Comparison of ENCODE assay signal across 9 mouse cellular contexts in the genomic region with DNA sequence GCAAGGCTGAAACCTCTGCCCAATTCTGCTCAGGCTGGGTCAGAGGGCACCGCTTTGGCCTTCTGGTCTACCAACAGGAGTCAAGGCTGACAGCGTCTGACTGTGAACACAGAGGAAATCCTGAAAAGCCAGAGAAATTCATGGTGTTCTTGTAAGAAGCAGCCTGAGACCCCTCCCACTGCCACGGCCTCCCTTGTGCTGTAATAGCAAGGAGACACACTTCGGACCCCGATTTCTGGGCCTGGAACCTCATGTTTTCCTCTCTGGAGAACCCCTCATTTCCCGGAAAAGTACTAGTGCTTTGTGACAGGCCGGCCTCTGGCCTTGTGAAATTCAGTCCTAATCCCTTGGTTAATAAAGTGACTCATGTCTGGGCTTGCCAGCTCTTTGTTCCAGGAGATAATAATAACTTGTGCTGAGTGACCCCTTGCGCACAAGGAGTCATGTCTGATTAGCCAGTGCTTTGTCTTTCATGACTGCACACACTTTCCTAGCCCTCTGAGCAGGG. TPM values are rescaled to one million over a fixed set of nuclear protein-coding genes. Genes with fewer than 3 reads are reported as not detected.
DNase-seq lines count a peak whose midpoint lies in the region; ATAC-seq lines count a peak whose summit lies in the region.
"Had no signal": no experiment of that assay in that cellular context is flagged by ENCODE, and none has a peak within 500 bp of the region (broad histone marks: within the 10 kb centered on the region; RNA-seq: fewer than 3 reads in every experiment).

No protein-coding gene starts in this region.

- H3K36me3 ChIP-seq in hindbrain, embryonic 13.5 days = no peaks in the 10 kb centered on the region
- H3K36me3 ChIP-seq in hindbrain, embryonic 14.5 days (replicated peaks; ENCODE audit: control insufficient read depth, insufficient read depth) = no peaks in the 10 kb centered on the region
- H3K36me3 ChIP-seq in kidney, embryonic 14.5 days (ENCODE audit: control insufficient read depth, insufficient read depth, low read length) = no peaks in the 10 kb centered on the region

- DNase-seq in hindbrain, embryonic 14.5 days (ENCODE audit: low spot score) = no peak
- DNase-seq in adipocyte (ENCODE audit: low spot score) = peak; percentile 84
- peak; percentile 53 for DNase-seq in fibroblast of lung, adult 2 months (ENCODE audit: low read depth)
- DNase-seq in heart, postnatal 4 days = peak; percentile 56
- DNase-seq in right cerebral cortex, postnatal 25 days = no peak
- no peak for DNase-seq in layer of hippocampus, adult 9-11 months
- DNase-seq: thymus, postnatal 4 days had no signal

- no peak overlapping the region for H3K9ac ChIP-seq in hindbrain, embryonic 13.5 days
- no peak overlapping the region for H3K9ac ChIP-seq in hindbrain, embryonic 14.5 days
- H3K9ac ChIP-seq in kidney, embryonic 14.5 days (ENCODE audit: low read depth, low read length) = no peak overlapping the region

- H3K4me2 ChIP-seq in hindbrain, embryonic 13.5 days = no peak overlapping the region
- no peak overlapping the region for H3K4me2 ChIP-seq in hindbrain, embryonic 14.5 days (replicated peaks)
- H3K4me2 ChIP-seq in kidney, embryonic 14.5 days (replicated peaks; ENCODE audit: low read depth, low read length) = no peak overlapping the region

- H3K27ac ChIP-seq in hindbrain, embryonic 13.5 days = peak overlapping the region; percentile 27; the same call in 1 of the 2 replicates
- H3K27ac ChIP-seq in hindbrain, embryonic 14.5 days = no peak overlapping the region
- H3K27ac ChIP-seq in kidney, embryonic 14.5 days (ENCODE audit: low read depth, low read length) = no peak overlapping the region

- H3K4me1 ChIP-seq in hindbrain, embryonic 13.5 days (replicated peaks) = peaks cover 40% of the 10 kb centered on the region
- peaks cover 7% of the 10 kb centered on the region for H3K4me1 ChIP-seq in hindbrain, embryonic 14.5 days (replicated peaks; ENCODE audit: control insufficient read depth, insufficient read depth, low read length)
- peaks cover 10% of the 10 kb centered on the region for H3K4me1 ChIP-seq in kidney, embryonic 14.5 days (ENCODE audit: control insufficient read depth, insufficient read depth, low read length)

- H3K9me3 ChIP-seq in hindbrain, embryonic 13.5 days = no peaks in the 10 kb centered on the region
- H3K9me3 ChIP-seq in hindbrain, embryonic 14.5 days (ENCODE audit: control insufficient read depth, low read length) = no peaks in the 10 kb centered on the region
- no peaks in the 10 kb centered on the region for H3K9me3 ChIP-seq in kidney, embryonic 14.5 days (ENCODE audit: control insufficient read depth, low read length)

- H3K27me3 ChIP-seq in hindbrain, embryonic 13.5 days = peaks cover 26% of the 10 kb centered on the region
- 0 out of 2 replicates have a peak, but pooled peaks cover 6% of the 10 kb centered on the region for H3K27me3 ChIP-seq in hindbrain, embryonic 14.5 days (ENCODE audit: control insufficient read depth, insufficient read depth, low read length)
- no peaks in the 10 kb centered on the region; the same call in 1 of the 2 replicates for H3K27me3 ChIP-seq in kidney, embryonic 14.5 days (ENCODE audit: control insufficient read depth, insufficient read depth, low read length)

- ATAC-seq in hindbrain, embryonic 13.5 days (ENCODE audit: low FRiP score) = no peak
- ATAC-seq in hindbrain, embryonic 14.5 days (ENCODE audit: low FRiP score) = no peak
- ATAC-seq in kidney, embryonic 14.5 days (ENCODE audit: low FRiP score, low TSS enrichment) = no peak

- no peak overlapping the region for H3K4me3 ChIP-seq in hindbrain, embryonic 13.5 days
- H3K4me3 ChIP-seq in hindbrain, embryonic 14.5 days (replicated peaks; ENCODE audit: low read length) = no peak overlapping the region
- H3K4me3 ChIP-seq in kidney, embryonic 14.5 days (ENCODE audit: low read length) = no peak overlapping the region

- 83% methylated on average over 8 of the region's 8 CpGs for WGBS in hindbrain, embryonic 13.5 days
- 80% methylated on average over 8 of the region's 8 CpGs for WGBS in hindbrain, embryonic 14.5 days
- WGBS in kidney, embryonic 14.5 days = 84% methylated on average over 8 of the region's 8 CpGs

RNA-seq across cellular contexts. Expression of gene Hdac4, which starts 19.7 kb away (rescaled TPM):
- 25.3 and 25.7 TPM in 2 replicates for polyA plus RNA-seq in hindbrain, embryonic 13.5 days (2015; fragmentation: Nextera tagmentation; extraction: Ambion mirVana)
- 26.9 and 27.5 TPM in 2 replicates for polyA plus RNA-seq in hindbrain, embryonic 14.5 days (2014; fragmentation: Nextera tagmentation; extraction: Ambion mirVana)
- total RNA-seq in heart, postnatal 4 days (2021) = 10 to 100 TPM; 33.3 to 36.3 TPM
- 20.6 and 22.0 TPM in 2 replicates for polyA plus RNA-seq in kidney, embryonic 14.5 days (2014; fragmentation: Nextera tagmentation; extraction: Ambion mirVana)

Comparison
In these comparisons a context has a peak if more than half of its experiments do, and no peak if none do; other contexts are left out.
1. DNase-seq: peak in adipocyte (single experiment), fibroblast of lung, adult 2 months (single experiment) and heart, postnatal 4 days (single experiment); none in hindbrain, embryonic 14.5 days (single experiment), right cerebral cortex, postnatal 25 days (single experiment) and layer of hippocampus, adult 9-11 months (single experiment).